Mouse (Mus musculus) G1E (cell line): ENCODE data around the gene Isy1.

Experiments
- CTCF ChIP-seq: IDR thresholded peaks from 2 replicates; pipeline ENCODE4 v1.5.1; 2012; ENCODE audit warnings: low read depth, low read length, inconsistent platforms, mixed read lengths
- GATA1 ChIP-seq: IDR thresholded peaks from 2 replicates; pipeline ENCODE4 v1.6.1; 2012; ENCODE audit warnings: borderline replicate concordance, low read length, inconsistent platforms, mixed read lengths

- no peak for TF ChIP-seq CTCF
- no peak for TF ChIP-seq GATA1
Observed at GRCm38 (mm10) chr6:87791826-87792225, 46.8 kb downstream of the Isy1 start.
